Mouse (Mus musculus): ENCODE data around the gene Gm4792. TPM values are rescaled to one million over a fixed set of nuclear protein-coding genes. Genes with fewer than 3 reads are reported as not detected.

Gm4792 gene
- total RNA-seq, 2 experiments from 2014 or later: not detected

Other genes with a start within 250 kb of the Gm4792 start
- 10 to 100 TPM; 10.3 to 10.4 TPM for gene Nr2c1, start 150.7 kb downstream of the Gm4792 start, total RNA-seq (2021)
- 100 to 1,000 TPM; 627 to 629 TPM for gene Ndufa12, start 100.0 kb downstream of the Gm4792 start, total RNA-seq (2021)
- 10 to 100 TPM; 30.9 to 34.0 TPM for gene Tmcc3, start 13.2 kb upstream of the Gm4792 start, total RNA-seq (2021)